In the genomic region with DNA sequence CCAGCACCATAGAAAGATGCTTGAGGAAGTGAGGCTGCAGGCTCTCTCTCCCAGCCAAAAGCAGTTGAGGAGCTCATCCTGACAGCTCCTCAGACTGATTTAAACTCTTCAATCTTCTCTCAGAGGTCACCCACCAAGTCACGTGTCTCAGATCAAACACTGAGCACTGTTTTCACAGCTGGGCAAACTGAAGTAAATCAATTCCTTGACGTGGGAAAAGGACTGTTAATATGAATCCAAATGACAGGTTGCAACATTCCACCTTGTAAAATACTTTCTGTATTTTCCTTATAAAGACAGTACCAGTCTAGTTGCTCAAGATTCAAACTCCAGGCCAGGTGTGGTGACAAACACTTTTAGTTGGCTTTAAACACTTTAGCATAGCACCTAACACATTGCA, we compare ENCODE assay signal across 8 mouse cellular contexts. TPM values are rescaled to one million over a fixed set of nuclear protein-coding genes. Genes with fewer than 3 reads are reported as not detected.
DNase-seq lines count a peak whose midpoint lies in the region; ATAC-seq and TF ChIP-seq lines count a peak whose summit lies in the region.

No protein-coding gene starts in this region.

- H3K4me2 ChIP-seq in lung, postnatal 0 days (replicated peaks; ENCODE audit: low read depth, low read length), result peak overlapping the region; percentile 74; the same call in 1 of the 2 replicates
- peak overlapping the region; percentile 80 for H3K4me2 ChIP-seq in forebrain, embryonic 13.5 days
- H3K4me2 ChIP-seq in liver, embryonic 11.5 days, result peak overlapping the region; percentile 82

- H3K27ac ChIP-seq in lung, postnatal 0 days (ENCODE audit: low read length), result no peak overlapping the region
- no peak overlapping the region for H3K27ac ChIP-seq in forebrain, embryonic 13.5 days
- no peak overlapping the region for H3K27ac ChIP-seq in liver, embryonic 11.5 days (ENCODE audit: low read depth, low read length)

- no peak for TF ChIP-seq EP300 in lung, postnatal 0 days (IDR thresholded peaks at IDR 0.05)

- no peak overlapping the region for H3K9ac ChIP-seq in lung, postnatal 0 days (replicated peaks; ENCODE audit: low read depth)
- H3K9ac ChIP-seq in forebrain, embryonic 13.5 days, result peak overlapping the region; percentile 92
- no peak overlapping the region for H3K9ac ChIP-seq in liver, embryonic 11.5 days (ENCODE audit: low read depth, low read length)

- no peaks in the 10 kb centered on the region for H3K27me3 ChIP-seq in lung, postnatal 0 days (replicated peaks; ENCODE audit: insufficient read depth, low read length)
- no peaks in the 10 kb centered on the region for H3K27me3 ChIP-seq in forebrain, embryonic 13.5 days
- no peaks in the 10 kb centered on the region for H3K27me3 ChIP-seq in liver, embryonic 11.5 days (replicated peaks; ENCODE audit: control insufficient read depth, insufficient read depth, low read length)

- no peak for ATAC-seq in lung, postnatal 0 days
- ATAC-seq in forebrain, embryonic 13.5 days, result no peak
- ATAC-seq in liver, embryonic 11.5 days (replicated peaks; ENCODE audit: low FRiP score), result no peak

- peaks cover 9% of the 10 kb centered on the region; the same call in 1 of the 2 replicates for H3K4me1 ChIP-seq in lung, postnatal 0 days (ENCODE audit: insufficient read depth, low read depth, low read length)
- peaks cover 25% of the 10 kb centered on the region for H3K4me1 ChIP-seq in forebrain, embryonic 13.5 days
- peaks cover 21% of the 10 kb centered on the region for H3K4me1 ChIP-seq in liver, embryonic 11.5 days (replicated peaks; ENCODE audit: control insufficient read depth, insufficient read depth, low read length)

- TF ChIP-seq CTCF in lung, postnatal 0 days (IDR thresholded peaks at IDR 0.05), result no peak

- DNase-seq in lung, postnatal 0 days (ENCODE audit: low spot score), result no peak
- no peak for DNase-seq in lung, postnatal 14 days
- no peak for DNase-seq in liver, embryonic 11.5 days (ENCODE audit: low spot score)
- DNase-seq in yolk sac, embryonic 10.5 days (ENCODE audit: low spot score), result peak; percentile 42
- no peak for DNase-seq in cerebellum, adult 18-20 months
- DNase-seq in gastrocnemius, postnatal 4 days (ENCODE audit: low spot score in 2 of 2), result no peak
- no peak for DNase-seq in urinary bladder, postnatal 4 days (ENCODE audit: low spot score in 2 of 2)

- no peak overlapping the region; the same call in 1 of the 2 replicates for H3K4me3 ChIP-seq in lung, postnatal 0 days (ENCODE audit: low read depth, low read length)
- peak overlapping the region; percentile 89 for H3K4me3 ChIP-seq in forebrain, embryonic 13.5 days
- peak overlapping the region; percentile 93 for H3K4me3 ChIP-seq in liver, embryonic 11.5 days (ENCODE audit: low read depth, low read length)

- WGBS in lung, postnatal 0 days, result 7% methylated on average over 2 of the region's 2 CpGs
- 39% methylated on average over 2 of the region's 2 CpGs for WGBS in forebrain, embryonic 13.5 days
- 30% methylated on average over 2 of the region's 2 CpGs for WGBS in liver, embryonic 11.5 days

- H3K9me3 ChIP-seq in lung, postnatal 0 days (ENCODE audit: low read length), result no peaks in the 10 kb centered on the region
- H3K9me3 ChIP-seq in forebrain, embryonic 13.5 days (replicated peaks), result no peaks in the 10 kb centered on the region
- no peaks in the 10 kb centered on the region for H3K9me3 ChIP-seq in liver, embryonic 11.5 days (ENCODE audit: control insufficient read depth, low read length)

- H3K36me3 ChIP-seq in lung, postnatal 0 days (ENCODE audit: insufficient read depth, low read length), result peaks cover 3% of the 10 kb centered on the region; the same call in 1 of the 2 replicates
- peaks cover 23% of the 10 kb centered on the region for H3K36me3 ChIP-seq in forebrain, embryonic 13.5 days (ENCODE audit: poor library complexity, severe bottlenecking)
- peaks cover 4% of the 10 kb centered on the region; the same call in 1 of the 2 replicates for H3K36me3 ChIP-seq in liver, embryonic 11.5 days (ENCODE audit: control insufficient read depth, insufficient read depth, low read length)

RNA-seq across cellular contexts. Expression of gene Txndc11, which starts 1.6 kb away (rescaled TPM):
- 27.5 and 29.2 TPM in 2 replicates for polyA plus RNA-seq in lung, postnatal 0 days (2015; fragmentation: Nextera tagmentation; extraction: Ambion mirVana)
- polyA plus RNA-seq in forebrain, embryonic 13.5 days (2015; fragmentation: Nextera tagmentation; extraction: Ambion mirVana), result 26.0 and 26.4 TPM in 2 replicates
- 36.5 and 38.0 TPM in 2 replicates for polyA plus RNA-seq in liver, embryonic 11.5 days (2014; fragmentation: Nextera tagmentation; extraction: Ambion mirVana)
- 10 to 100 TPM; 21.0 to 24.6 TPM for total RNA-seq in gastrocnemius, postnatal 4 days (2021)

RNA-seq across cellular contexts. Expression of gene Zc3h7a, which starts 43.4 kb away (rescaled TPM):
- 52.4 and 58.3 TPM in 2 replicates for polyA plus RNA-seq in lung, postnatal 0 days (2015; fragmentation: Nextera tagmentation; extraction: Ambion mirVana)
- polyA plus RNA-seq in forebrain, embryonic 13.5 days (2015; fragmentation: Nextera tagmentation; extraction: Ambion mirVana), result 75.4 and 79.6 TPM in 2 replicates
- 87.9 and 92.2 TPM in 2 replicates for polyA plus RNA-seq in liver, embryonic 11.5 days (2014; fragmentation: Nextera tagmentation; extraction: Ambion mirVana)
- 10 to 100 TPM; 50.3 to 67.3 TPM for total RNA-seq in gastrocnemius, postnatal 4 days (2021)
